Mouse (Mus musculus): ENCODE results near the gene Mta2. TPM values are rescaled to one million over a fixed set of nuclear protein-coding genes. Genes with fewer than 3 reads are reported as not detected.
A peak's percentile ranks its signal among the peaks of the same experiment; 100 is the strongest.

The Mta2 gene
- polyA plus RNA-seq, 1 experiment from 2014 or later = 56.0 TPM

DNA sequence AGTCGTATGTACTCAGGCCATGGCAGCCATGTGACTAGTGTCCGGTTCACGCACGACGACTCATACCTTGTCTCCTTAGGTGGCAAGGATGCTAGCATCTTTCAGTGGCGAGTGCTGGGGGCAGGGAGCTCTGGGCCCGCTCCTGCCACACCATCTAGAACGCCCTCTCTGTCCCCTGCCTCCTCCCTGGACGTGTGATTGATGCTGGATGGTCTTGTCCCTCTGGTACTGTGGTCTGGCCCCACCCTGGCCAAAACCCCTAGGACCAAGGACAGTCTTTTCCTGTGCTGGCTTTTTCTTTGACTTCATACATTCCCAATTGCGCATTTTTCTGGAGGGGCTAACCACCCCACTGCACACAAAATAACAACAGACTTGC lies 550 bp upstream of the Mta2 start:
- H3K4me2 ChIP-seq = peak overlapping the region; percentile 73
- H3K4me1 ChIP-seq (ENCODE audit: control insufficient read depth, insufficient read depth, low read length) = peaks cover 15% of the 10 kb centered on the region
- H3K4me3 ChIP-seq (ENCODE audit: low read depth, low read length) = peak overlapping the region; percentile 98
- H3K27ac ChIP-seq (ENCODE audit: low read depth, low read length) = peak overlapping the region; percentile 67
- H3K9ac ChIP-seq (ENCODE audit: low read length) = peak overlapping the region; percentile 95
- WGBS = 31% methylated on average over 10 of the region's 10 CpGs
- H3K36me3 ChIP-seq (ENCODE audit: control insufficient read depth, insufficient read depth, low read length) = peaks cover 6% of the 10 kb centered on the region; the same call in 1 of the 2 replicates
- no peaks in the 10 kb centered on the region for H3K27me3 ChIP-seq (ENCODE audit: control insufficient read depth, insufficient read depth, low read length)
- H3K9me3 ChIP-seq (ENCODE audit: control insufficient read depth, low read length) = no peaks in the 10 kb centered on the region
- DNase-seq (ENCODE audit: low spot score, missing footprints) (peak; percentile 91), ATAC-seq (ENCODE audit: low FRiP score) (peak; percentile 45)

DNA sequence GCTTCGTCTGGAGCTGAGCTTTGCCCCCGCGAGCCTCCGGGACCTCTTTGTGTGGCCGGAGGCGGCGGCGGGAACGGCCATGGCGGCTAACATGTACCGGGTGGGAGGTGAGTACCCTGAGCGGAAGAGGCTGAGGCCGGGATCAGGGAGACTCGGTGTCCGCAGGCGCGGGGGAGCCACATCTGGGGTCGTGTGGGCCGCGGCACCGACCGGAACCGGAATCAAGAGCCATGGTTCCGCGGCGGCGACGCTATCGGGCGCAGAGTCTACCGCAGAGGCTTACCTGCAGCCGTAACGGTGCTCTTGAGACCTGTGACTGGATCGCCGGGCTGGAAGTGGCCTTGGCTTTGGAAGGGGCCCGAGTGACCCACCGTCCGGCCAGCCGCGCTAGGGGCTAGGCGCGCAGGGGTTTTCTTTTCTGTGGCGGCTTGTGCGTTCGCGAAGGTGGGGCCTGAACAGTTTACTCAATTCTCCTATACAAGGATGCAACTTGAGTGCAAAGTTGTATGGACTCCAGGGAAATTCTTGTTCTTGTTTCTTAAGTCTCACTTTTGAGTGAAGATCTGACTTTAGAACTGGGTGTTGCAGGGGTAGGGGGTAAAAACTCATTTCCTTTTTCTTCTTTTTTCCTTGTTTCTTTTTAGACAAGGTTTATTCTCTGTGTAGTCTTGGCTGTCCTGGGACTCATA lies 745 bp downstream of the Mta2 start:
- H3K27ac ChIP-seq (ENCODE audit: low read depth, low read length) = peak overlapping the region; percentile 95
- under 1% methylated on average over 44 of the region's 46 CpGs for WGBS
- ATAC-seq (ENCODE audit: low FRiP score) (peak; percentile 66), DNase-seq (ENCODE audit: low spot score, missing footprints) (peak; percentile 95)
- H3K4me3 ChIP-seq (ENCODE audit: low read depth, low read length) = peak overlapping the region; percentile 98
- peak overlapping the region; percentile 73 for H3K4me2 ChIP-seq
- no peaks in the 10 kb centered on the region for H3K9me3 ChIP-seq (ENCODE audit: control insufficient read depth, low read length)
- no peaks in the 10 kb centered on the region for H3K27me3 ChIP-seq (ENCODE audit: control insufficient read depth, insufficient read depth, low read length)
- H3K36me3 ChIP-seq (ENCODE audit: control insufficient read depth, insufficient read depth, low read length) = peaks cover 12% of the 10 kb centered on the region
- H3K9ac ChIP-seq (ENCODE audit: low read length) = peak overlapping the region; percentile 95
- H3K4me1 ChIP-seq (ENCODE audit: control insufficient read depth, insufficient read depth, low read length) = peaks cover 15% of the 10 kb centered on the region

GRCm38 (mm10) chr19:8943047-8943446 lies 1.4 kb downstream of the Mta2 start:
- Histone ChIP-seq H3K4me2 (peak overlapping the region; percentile 73), H3K4me1 (ENCODE audit: control insufficient read depth, insufficient read depth, low read length) (peaks cover 15% of the 10 kb centered on the region)
- 79% methylated on average over 2 of the region's 2 CpGs for WGBS

DNA sequence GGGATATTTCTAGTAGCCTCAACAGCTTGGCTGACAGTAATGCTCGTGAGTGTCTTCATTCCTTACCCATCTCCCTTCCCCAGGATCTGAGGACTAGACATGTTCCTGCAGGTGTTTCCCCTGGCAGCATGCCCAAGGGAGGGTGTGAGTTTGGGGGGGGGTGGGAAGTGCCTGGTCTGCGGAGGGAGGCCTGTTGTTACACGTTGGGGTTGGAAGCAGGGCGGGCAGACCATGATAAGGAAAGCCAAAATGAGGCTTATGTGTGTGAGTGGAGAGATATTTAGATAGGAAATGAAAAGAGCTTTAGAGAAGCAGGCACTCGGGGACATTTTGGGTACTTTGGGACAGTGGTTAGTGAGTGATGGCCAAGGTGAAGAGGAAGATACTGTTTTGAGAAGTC lies 2.4 kb downstream of the Mta2 start:
- H3K36me3 ChIP-seq (ENCODE audit: control insufficient read depth, insufficient read depth, low read length) = peaks cover 27% of the 10 kb centered on the region
- H3K27ac ChIP-seq (ENCODE audit: low read depth, low read length) = no peak overlapping the region

More at GRCm38 (mm10) chr19:8943047-8943446, 1.4 kb downstream of the Mta2 start:
- Histone ChIP-seq H3K9me3 (ENCODE audit: control insufficient read depth, low read length) (no peaks in the 10 kb centered on the region), H3K27ac (ENCODE audit: low read depth, low read length) (no peak overlapping the region), H3K4me3 (ENCODE audit: low read depth, low read length) (peak overlapping the region; percentile 98), H3K9ac (ENCODE audit: low read length) (peak overlapping the region; percentile 95), H3K36me3 (ENCODE audit: control insufficient read depth, insufficient read depth, low read length) (peaks cover 19% of the 10 kb centered on the region), H3K27me3 (ENCODE audit: control insufficient read depth, insufficient read depth, low read length) (no peaks in the 10 kb centered on the region)
- DNase-seq (ENCODE audit: low spot score, missing footprints) (peak; percentile 82), ATAC-seq (ENCODE audit: low FRiP score) (no peak)

DNA sequence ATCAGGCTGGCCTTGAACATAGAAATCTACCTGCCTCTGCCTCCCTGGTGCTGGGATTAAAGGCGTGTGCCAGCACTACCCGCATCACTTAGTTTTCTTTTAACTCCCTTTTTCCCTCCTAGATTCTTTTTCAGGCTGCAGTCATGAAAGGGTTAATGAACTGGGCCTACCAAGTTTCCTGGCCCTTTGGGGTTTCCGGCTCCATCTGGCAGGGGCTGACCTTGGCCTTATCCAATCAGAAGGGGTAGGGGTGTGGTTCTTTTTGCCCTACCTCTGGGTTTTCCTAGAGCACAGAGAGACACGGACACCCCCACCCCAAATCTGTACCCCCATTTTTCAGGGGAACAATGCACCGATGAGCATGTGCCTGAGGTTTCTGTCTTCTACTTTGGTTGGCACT lies 3.1 kb downstream of the Mta2 start:
- H3K27ac ChIP-seq (ENCODE audit: low read depth, low read length) = no peak overlapping the region
- 60% methylated on average over 5 of the region's 5 CpGs for WGBS
- no peaks in the 10 kb centered on the region for H3K27me3 ChIP-seq (ENCODE audit: control insufficient read depth, insufficient read depth, low read length)
- H3K4me2 ChIP-seq = 0 out of 2 replicates have a peak overlapping the region, but pooled peaks have one; percentile 11
- H3K9ac ChIP-seq (ENCODE audit: low read length) = no peak overlapping the region
- no peaks in the 10 kb centered on the region for H3K9me3 ChIP-seq (ENCODE audit: control insufficient read depth, low read length)
- H3K4me3 ChIP-seq (ENCODE audit: low read depth, low read length) = peak overlapping the region; percentile 4; the same call in 1 of the 2 replicates
- ATAC-seq (ENCODE audit: low FRiP score) (no peak), DNase-seq (ENCODE audit: low spot score, missing footprints) (peak; percentile 94)
- peaks cover 30% of the 10 kb centered on the region for H3K36me3 ChIP-seq (ENCODE audit: control insufficient read depth, insufficient read depth, low read length)
- peaks cover 15% of the 10 kb centered on the region for H3K4me1 ChIP-seq (ENCODE audit: control insufficient read depth, insufficient read depth, low read length)

More for the DNA sequence above, 2.4 kb downstream of the Mta2 start:
- H3K4me3 ChIP-seq (ENCODE audit: low read depth, low read length) = no peak overlapping the region
- 83% methylated on average over 5 of the region's 5 CpGs for WGBS
- ATAC-seq (ENCODE audit: low FRiP score) = no peak
- no peaks in the 10 kb centered on the region for H3K27me3 ChIP-seq (ENCODE audit: control insufficient read depth, insufficient read depth, low read length)
- peak overlapping the region; percentile 16 for H3K9ac ChIP-seq (ENCODE audit: low read length)
- no peaks in the 10 kb centered on the region for H3K9me3 ChIP-seq (ENCODE audit: control insufficient read depth, low read length)
- DNase-seq (ENCODE audit: low spot score, missing footprints) = peak; percentile 61
- peaks cover 15% of the 10 kb centered on the region for H3K4me1 ChIP-seq (ENCODE audit: control insufficient read depth, insufficient read depth, low read length)
- H3K4me2 ChIP-seq = no peak overlapping the region

GRCm38 (mm10) chr19:8945251-8945650 lies 3.6 kb downstream of the Mta2 start:
- Histone ChIP-seq H3K27ac (ENCODE audit: low read depth, low read length) (no peak overlapping the region), H3K4me2 (no peak overlapping the region), H3K27me3 (ENCODE audit: control insufficient read depth, insufficient read depth, low read length) (no peaks in the 10 kb centered on the region), H3K9ac (ENCODE audit: low read length) (no peak overlapping the region), H3K36me3 (ENCODE audit: control insufficient read depth, insufficient read depth, low read length) (peaks cover 32% of the 10 kb centered on the region), H3K9me3 (ENCODE audit: control insufficient read depth, low read length) (no peaks in the 10 kb centered on the region), H3K4me3 (ENCODE audit: low read depth, low read length) (peak overlapping the region; percentile 4; the same call in 1 of the 2 replicates), H3K4me1 (ENCODE audit: control insufficient read depth, insufficient read depth, low read length) (peaks cover 15% of the 10 kb centered on the region)
- 83% methylated on average over 6 of the region's 6 CpGs for WGBS
- DNase-seq (ENCODE audit: low spot score, missing footprints) = peak; percentile 56
- ATAC-seq (ENCODE audit: low FRiP score) = no peak

DNA sequence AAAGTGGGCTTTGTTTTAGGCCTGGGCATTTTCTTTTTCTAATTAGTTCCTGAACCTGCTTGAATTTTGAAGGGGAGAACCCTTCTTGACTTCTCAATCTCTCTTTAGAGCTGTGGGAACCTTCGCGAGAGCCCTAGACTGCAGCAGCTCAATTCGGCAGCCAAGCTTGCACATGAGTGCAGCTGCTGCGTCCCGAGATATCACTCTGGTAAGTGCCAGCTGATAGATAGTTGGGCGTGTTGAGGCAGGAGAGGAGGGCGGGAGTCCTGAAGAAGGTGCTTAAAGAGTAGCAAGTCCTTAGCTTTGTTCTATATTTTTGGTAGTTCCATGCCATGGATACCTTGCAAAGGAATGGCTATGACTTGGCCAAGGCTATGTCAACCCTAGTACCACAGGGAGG lies 5.3 kb downstream of the Mta2 start:
- H3K27ac ChIP-seq (ENCODE audit: low read depth, low read length) = no peak overlapping the region
- no peaks in the 10 kb centered on the region for H3K27me3 ChIP-seq (ENCODE audit: control insufficient read depth, insufficient read depth, low read length)
- no peak overlapping the region for H3K4me3 ChIP-seq (ENCODE audit: low read depth, low read length)
- H3K4me1 ChIP-seq (ENCODE audit: control insufficient read depth, insufficient read depth, low read length) = peaks cover 9% of the 10 kb centered on the region
- ATAC-seq (ENCODE audit: low FRiP score) = no peak
- DNase-seq (ENCODE audit: low spot score, missing footprints) = peak; percentile 54
- no peak overlapping the region for H3K4me2 ChIP-seq
- H3K9me3 ChIP-seq (ENCODE audit: control insufficient read depth, low read length) = no peaks in the 10 kb centered on the region
- H3K9ac ChIP-seq (ENCODE audit: low read length) = no peak overlapping the region
- 95% methylated on average over 7 of the region's 7 CpGs for WGBS
- peaks cover 41% of the 10 kb centered on the region for H3K36me3 ChIP-seq (ENCODE audit: control insufficient read depth, insufficient read depth, low read length)

GRCm38 (mm10) chr19:8950190-8950589 lies 8.5 kb downstream of the Mta2 start:
- H3K36me3 ChIP-seq (ENCODE audit: control insufficient read depth, insufficient read depth, low read length) = peaks cover 36% of the 10 kb centered on the region

GRCm38 (mm10) chr19:8952241-8952640 lies 10.6 kb downstream of the Mta2 start:
- no peak overlapping the region for H3K4me2 ChIP-seq
- H3K27me3 ChIP-seq (ENCODE audit: control insufficient read depth, insufficient read depth, low read length) = no peaks in the 10 kb centered on the region
- no peak overlapping the region for H3K4me3 ChIP-seq (ENCODE audit: low read depth, low read length)
- H3K9ac ChIP-seq (ENCODE audit: low read length) = 0 out of 2 replicates have a peak overlapping the region, but pooled peaks have one; percentile 3
- no peak for ATAC-seq (ENCODE audit: low FRiP score)
- H3K36me3 ChIP-seq (ENCODE audit: control insufficient read depth, insufficient read depth, low read length) = peaks cover 33% of the 10 kb centered on the region
- H3K4me1 ChIP-seq (ENCODE audit: control insufficient read depth, insufficient read depth, low read length) = peaks cover 12% of the 10 kb centered on the region
- DNase-seq (ENCODE audit: low spot score, missing footprints) = peak; percentile 88
- no peaks in the 10 kb centered on the region for H3K9me3 ChIP-seq (ENCODE audit: control insufficient read depth, low read length)
- WGBS = 87% methylated on average over 9 of the region's 9 CpGs
- H3K27ac ChIP-seq (ENCODE audit: low read depth, low read length) = peak overlapping the region; percentile 71; the same call in 1 of the 2 replicates

More at GRCm38 (mm10) chr19:8950190-8950589, 8.5 kb downstream of the Mta2 start:
- no peak overlapping the region for H3K4me3 ChIP-seq (ENCODE audit: low read depth, low read length)
- no peak overlapping the region for H3K4me2 ChIP-seq
- 93% methylated on average over 5 of the region's 5 CpGs for WGBS
- H3K27me3 ChIP-seq (ENCODE audit: control insufficient read depth, insufficient read depth, low read length) = no peaks in the 10 kb centered on the region
- peaks cover 12% of the 10 kb centered on the region for H3K4me1 ChIP-seq (ENCODE audit: control insufficient read depth, insufficient read depth, low read length)
- DNase-seq (ENCODE audit: low spot score, missing footprints) (no peak), ATAC-seq (ENCODE audit: low FRiP score) (no peak)
- H3K9ac ChIP-seq (ENCODE audit: low read length) = no peak overlapping the region
- no peak overlapping the region for H3K27ac ChIP-seq (ENCODE audit: low read depth, low read length)
- H3K9me3 ChIP-seq (ENCODE audit: control insufficient read depth, low read length) = no peaks in the 10 kb centered on the region

Data from midbrain, embryonic 11.5 days (tissue).